Mouse (Mus musculus) hindbrain, embryonic 11.5 days (tissue): ENCODE results near the gene Cracr2a. TPM values are rescaled to one million over a fixed set of nuclear protein-coding genes. Genes with fewer than 3 reads are reported as not detected.

Experiments used
- ATAC-seq: fragments of 200-750 bp; cut with Nextera tagmentation; 2 replicates; pipeline ENCODE4 v1.8.0; 2017; ENCODE audit warnings: mild to moderate bottlenecking, moderate TSS enrichment, moderate library complexity; ENCODE audit not compliant: low FRiP score
- DNase-seq: peaks from one replicate; pipeline ENCODE4 v3.0.0-alpha.2; 2015; ENCODE audit warnings: low spot score
- H3K27ac ChIP-seq: fragments of 300-500 bp; sonication (generic); 2 replicates; pipeline ENCODE4 v1.5.1; 2014; ENCODE audit warnings: mild to moderate bottlenecking, low read depth, low read length
- H3K27me3 ChIP-seq: fragments of 300-500 bp; sonication (generic); 2 replicates; pipeline ENCODE4 v1.6.1; 2014; ENCODE audit warnings: mild to moderate bottlenecking, low read length, moderate library complexity, mixed read lengths; ENCODE audit not compliant: control insufficient read depth, insufficient read depth
- H3K36me3 ChIP-seq: fragments of 300-500 bp; sonication (generic); 2 replicates; pipeline ENCODE4 v1.6.1; 2014; ENCODE audit warnings: mild to moderate bottlenecking, low read length, moderate library complexity, mixed read lengths; ENCODE audit not compliant: control insufficient read depth, insufficient read depth
- H3K4me1 ChIP-seq: fragments of 300-500 bp; sonication (generic); replicated peaks from 2 replicates; pipeline ENCODE4 v1.6.1; 2014; ENCODE audit warnings: low read length, mixed read lengths; ENCODE audit not compliant: control insufficient read depth, insufficient read depth
- H3K4me2 ChIP-seq: fragments of 300-500 bp; sonication (generic); replicated peaks from 2 replicates; pipeline ENCODE4 v1.6.1; 2014; ENCODE audit warnings: mild to moderate bottlenecking, low read depth, low read length
- H3K4me3 ChIP-seq: fragments of 300-500 bp; sonication (generic); 2 replicates; pipeline ENCODE4 v1.5.1; 2014; ENCODE audit warnings: low read depth, low read length
- H3K9ac ChIP-seq: fragments of 300-500 bp; sonication (generic); 2 replicates; pipeline ENCODE4 v1.6.1; 2014; ENCODE audit warnings: low read depth, low read length
- H3K9me3 ChIP-seq: fragments of 300-500 bp; sonication (generic); 2 replicates; pipeline ENCODE4 v1.6.1; 2016; ENCODE audit warnings: low read length; ENCODE audit not compliant: control insufficient read depth
- WGBS: fragments of 180-500 bp; shearing (Covaris S2); extraction: QIAGEN DNeasy Blood & Tissue Kit; methylation state at CpG from one replicate; pipeline ENCODE4 v1.1.7; 2014; 5-methylcytosine and 5-hydroxymethylcytosine counted together
- polyA plus RNA-seq: library from polyadenylated mRNA; unstranded; fragments of >200 nt; fragmentation: Nextera tagmentation; extraction: Ambion mirVana; gene quantifications from 2 replicates; pipeline ENCODE4 v1.2.1, GENCODE M21; 2014

Gene Cracr2a
- polyA plus RNA-seq, 1 experiment from 2014 or later = 0.83 TPM

- DNase-seq (no peak), ATAC-seq (no peak)
- no peaks in the 10 kb centered on the region for H3K9me3 ChIP-seq
- no peaks in the 10 kb centered on the region for H3K27me3 ChIP-seq
- H3K9ac ChIP-seq = no peak overlapping the region
- H3K4me3 ChIP-seq = no peak overlapping the region
- H3K36me3 ChIP-seq = no peaks in the 10 kb centered on the region
- WGBS = 73% methylated on average over 5 of the region's 5 CpGs
- no peak overlapping the region for H3K27ac ChIP-seq
- no peak overlapping the region for H3K4me2 ChIP-seq
- H3K4me1 ChIP-seq = peaks cover 1% of the 10 kb centered on the region
Observed at GRCm38 (mm10) chr6:127715428-127715827, 154.3 kb downstream of the Cracr2a start.

GRCm38 (mm10) chr6:127717239-127718137 is 156.3 kb downstream of the Cracr2a start:
- 29% methylated on average over 21 of the region's 21 CpGs for WGBS
- ATAC-seq = peak; percentile 81
- Histone ChIP-seq H3K4me1 (peaks cover 4% of the 10 kb centered on the region), H3K9me3 (no peaks in the 10 kb centered on the region), H3K27ac (peak overlapping the region; percentile 89), H3K27me3 (no peaks in the 10 kb centered on the region), H3K4me3 (no peak overlapping the region), H3K36me3 (no peaks in the 10 kb centered on the region), H3K9ac (no peak overlapping the region; the same call in 1 of the 2 replicates), H3K4me2 (peak overlapping the region; percentile 29; the same call in 1 of the 2 replicates)
- peak; percentile 72 for DNase-seq

DNA sequence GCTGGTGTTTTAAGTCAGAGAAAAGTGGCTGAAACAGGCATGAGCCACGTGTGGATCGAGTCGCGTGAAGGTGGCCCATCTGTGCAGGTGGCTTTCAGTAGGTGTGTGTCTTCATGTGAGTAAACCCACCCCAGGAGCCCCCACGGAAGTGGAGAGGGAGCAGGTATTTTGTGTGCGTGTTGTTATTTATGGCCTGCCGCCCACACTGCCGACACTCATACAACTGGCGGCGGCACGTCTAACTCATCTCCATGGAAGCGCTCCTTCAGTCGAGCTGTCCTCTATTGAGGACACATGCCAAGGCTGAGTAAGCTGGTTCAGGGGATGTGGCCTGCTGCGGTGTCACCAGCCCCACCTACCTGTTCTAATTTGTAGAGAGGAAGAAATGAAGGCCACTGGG is 158.7 kb downstream of the Cracr2a start:
- Histone ChIP-seq H3K36me3 (no peaks in the 10 kb centered on the region), H3K27ac (no peak overlapping the region)
- 84% methylated on average over 14 of the region's 14 CpGs for WGBS

GRCm38 (mm10) chr6:127723126-127723525 is 162.0 kb downstream of the Cracr2a start:
- no peaks in the 10 kb centered on the region for H3K9me3 ChIP-seq
- H3K27ac ChIP-seq = peak overlapping the region; percentile 40; the same call in 1 of the 2 replicates
- H3K4me1 ChIP-seq = peaks cover 6% of the 10 kb centered on the region
- DNase-seq (no peak), ATAC-seq (0 out of 2 replicates have a peak, but pooled peaks have one; percentile 7)
- no peak overlapping the region for H3K4me2 ChIP-seq
- H3K36me3 ChIP-seq = no peaks in the 10 kb centered on the region
- H3K4me3 ChIP-seq = no peak overlapping the region
- no peak overlapping the region for H3K9ac ChIP-seq
- 33% methylated on average over 8 of the region's 8 CpGs for WGBS
- no peaks in the 10 kb centered on the region for H3K27me3 ChIP-seq

More for the DNA sequence above, 158.7 kb downstream of the Cracr2a start:
- Histone ChIP-seq H3K4me3 (no peak overlapping the region), H3K4me2 (no peak overlapping the region), H3K9me3 (no peaks in the 10 kb centered on the region), H3K4me1 (peaks cover 6% of the 10 kb centered on the region), H3K9ac (no peak overlapping the region), H3K27me3 (no peaks in the 10 kb centered on the region)
- no peak for ATAC-seq
- no peak for DNase-seq

Other genes with a start within 250 kb of the Cracr2a start
- 59.7 and 61.1 TPM in 2 replicates for gene Parp11, start 114.5 kb upstream of the Cracr2a start, polyA plus RNA-seq
- 44.6 and 46.3 TPM in 2 replicates for gene Prmt8, start 208.1 kb downstream of the Cracr2a start, polyA plus RNA-seq